Mouse (Mus musculus) lung, postnatal 25 days (tissue): ENCODE results near the gene Mtln.

ENCODE experiments used
- DNase-seq: peaks from one replicate; pipeline ENCODE4 v3.0.0; 2022; ENCODE audit warnings: low spot score

Mtln gene

GRCm38 (mm10) chr2:127754113-127754512 lies 38.2 kb downstream of the Mtln start:
- no peak for DNase-seq

GRCm38 (mm10) chr2:127751849-127752610 lies 40.3 kb downstream of the Mtln start:
- no peak for DNase-seq

- DNase-seq, result no peak
Measured at GRCm38 (mm10) chr2:127749376-127749775, 42.9 kb downstream of the Mtln start.

- DNase-seq, result no peak
Measured at GRCm38 (mm10) chr2:127748316-127748715, 44.0 kb downstream of the Mtln start.

GRCm38 (mm10) chr2:127742637-127743036 lies 49.7 kb downstream of the Mtln start:
- peak; percentile 26 for DNase-seq
